Mouse (Mus musculus): ENCODE data around the gene Rpn1. TPM values are rescaled to one million over a fixed set of nuclear protein-coding genes. Genes with fewer than 3 reads are reported as not detected.

Gene Rpn1
- polyA plus RNA-seq (2014; fragmentation: Illumina TruSeq; extraction: RNeasy Lipid Tissue Mini Kit (QIAGEN cat#74804); ENCODE audit: low read depth, low replicate concordance) = 126 TPM

DNA sequence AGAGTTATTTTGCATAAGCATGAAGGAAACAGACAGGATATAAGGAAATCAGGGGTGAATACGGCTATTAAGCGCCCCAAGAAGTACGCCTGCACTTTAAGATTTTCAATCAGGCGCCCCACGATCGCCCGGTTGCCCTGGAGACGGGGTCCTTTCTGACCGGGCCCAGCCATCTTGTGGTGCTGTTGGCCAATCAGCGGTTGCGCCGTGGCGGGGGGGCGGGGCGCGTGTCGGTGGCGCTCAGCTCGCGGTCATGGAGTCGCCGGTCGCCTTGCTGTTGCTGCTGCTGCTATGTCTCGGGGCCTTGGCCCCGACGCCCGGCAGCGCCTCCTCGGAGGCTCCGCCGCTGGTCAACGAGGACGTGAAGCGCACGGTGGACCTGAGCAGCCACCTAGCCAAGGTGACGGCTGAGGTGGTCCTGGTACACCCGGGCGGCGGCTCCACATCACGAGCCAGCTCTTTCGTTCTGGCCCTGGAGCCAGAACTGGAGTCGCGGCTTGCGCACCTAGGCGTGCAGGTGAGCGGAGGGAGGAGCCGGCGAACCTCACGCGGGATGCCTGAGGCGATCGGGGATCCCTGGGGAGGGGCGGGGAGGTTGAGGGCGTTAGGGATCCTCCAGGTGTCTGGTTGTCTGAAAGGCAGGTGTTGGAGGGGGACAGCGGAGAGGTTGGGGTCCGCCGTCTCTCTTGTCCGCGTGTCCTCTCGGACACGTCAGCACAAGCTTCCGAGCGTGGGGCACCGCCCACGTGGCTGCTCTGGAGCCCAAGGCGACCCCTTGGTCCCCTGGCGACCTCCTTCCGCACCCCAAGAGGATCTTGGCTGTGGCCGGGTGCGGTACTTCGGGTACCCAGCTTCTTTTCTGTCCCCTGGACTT is at the start of gene Rpn1:
TSS of gene Rpn1 (plus strand) at position 205 of the 874 bp plus-strand sequence.

DNA sequence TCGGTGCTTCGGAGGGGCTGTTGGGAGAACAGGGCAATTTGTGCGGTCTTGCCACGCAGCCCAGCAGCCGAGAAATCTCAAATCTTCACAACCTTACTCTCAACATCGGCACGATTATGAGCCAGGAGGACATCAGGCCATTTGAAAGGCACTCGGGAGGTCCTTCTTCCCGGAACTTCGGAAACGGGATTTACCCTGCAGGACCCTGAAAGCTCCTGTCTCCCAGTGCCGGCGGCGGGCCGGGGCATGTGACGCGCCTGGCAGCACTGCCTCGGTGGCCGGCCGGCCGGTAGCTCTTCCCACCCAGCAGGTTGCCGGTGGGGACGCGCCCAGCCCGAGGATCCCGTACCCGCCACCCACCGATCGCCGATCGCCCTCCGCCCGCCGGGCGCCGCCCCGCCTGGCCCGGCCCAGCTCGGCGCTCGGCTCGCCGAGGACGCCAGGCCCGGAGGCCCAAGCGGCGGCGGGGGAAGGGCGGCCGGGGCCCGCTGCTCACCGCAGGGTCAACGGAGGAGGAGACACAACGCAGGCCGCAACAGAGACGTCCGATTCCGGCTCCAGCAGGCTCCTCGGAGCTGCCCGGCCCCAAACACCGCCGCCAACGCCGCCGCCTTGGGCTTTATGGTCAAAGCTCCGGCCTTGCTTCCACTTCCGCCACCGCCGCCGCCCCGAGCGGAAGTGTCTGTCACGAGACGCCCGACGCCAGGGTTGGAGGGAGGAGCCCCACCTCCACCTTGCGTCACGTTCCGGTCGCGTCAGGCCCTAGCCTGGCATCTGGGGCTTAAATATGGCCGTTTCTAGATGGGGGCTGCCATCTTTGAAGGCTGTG is 39.5 kb upstream of the Rpn1 start, which contains the start of gene Rab7:
TSS of gene Rab7 (minus strand) at position 694 of the 829 bp plus-strand sequence.

Other genes with a start within 250 kb of the Rpn1 start
- gene Gm45140, start 248.7 kb upstream of the Rpn1 start, polyA plus RNA-seq (2014; fragmentation: Illumina TruSeq; extraction: RNeasy Lipid Tissue Mini Kit (QIAGEN cat#74804); ENCODE audit: low read depth, low replicate concordance) = not detected
- gene Isy1, start 245.7 kb upstream of the Rpn1 start, polyA plus RNA-seq (2014; fragmentation: Illumina TruSeq; extraction: RNeasy Lipid Tissue Mini Kit (QIAGEN cat#74804); ENCODE audit: low read depth, low replicate concordance) = 20.1 TPM
- gene Cnbp, start 233.4 kb upstream of the Rpn1 start, polyA plus RNA-seq (2014; fragmentation: Illumina TruSeq; extraction: RNeasy Lipid Tissue Mini Kit (QIAGEN cat#74804); ENCODE audit: low read depth, low replicate concordance) = 654 TPM
- 18.6 TPM for gene Copg1, start 196.7 kb upstream of the Rpn1 start, polyA plus RNA-seq (2014; fragmentation: Illumina TruSeq; extraction: RNeasy Lipid Tissue Mini Kit (QIAGEN cat#74804); ENCODE audit: low read depth, low replicate concordance)
- 8.3 TPM for gene Hmces, start 170.5 kb upstream of the Rpn1 start, polyA plus RNA-seq (2014; fragmentation: Illumina TruSeq; extraction: RNeasy Lipid Tissue Mini Kit (QIAGEN cat#74804); ENCODE audit: low read depth, low replicate concordance)
- gene H1fx, start 102.8 kb upstream of the Rpn1 start, polyA plus RNA-seq (2014; fragmentation: Illumina TruSeq; extraction: RNeasy Lipid Tissue Mini Kit (QIAGEN cat#74804); ENCODE audit: low read depth, low replicate concordance) = not detected
- 349 TPM for gene Rab7, start 39.2 kb upstream of the Rpn1 start, polyA plus RNA-seq (2014; fragmentation: Illumina TruSeq; extraction: RNeasy Lipid Tissue Mini Kit (QIAGEN cat#74804); ENCODE audit: low read depth, low replicate concordance)
- 7.4 TPM for gene Gata2, start 109.4 kb downstream of the Rpn1 start, polyA plus RNA-seq (2014; fragmentation: Illumina TruSeq; extraction: RNeasy Lipid Tissue Mini Kit (QIAGEN cat#74804); ENCODE audit: low read depth, low replicate concordance)
- gene Dnajb8, start 137.8 kb downstream of the Rpn1 start, polyA plus RNA-seq (2014; fragmentation: Illumina TruSeq; extraction: RNeasy Lipid Tissue Mini Kit (QIAGEN cat#74804); ENCODE audit: low read depth, low replicate concordance) = not detected